Mouse (Mus musculus): ENCODE data around the gene Xiap.

GRCm38 (mm10) chrX:42050652-42051643 is 8.5 kb upstream of the Xiap start:
- TF ChIP-seq CTCF (IDR thresholded peaks at IDR 0.05; ENCODE audit: borderline replicate concordance, control insufficient read depth, extremely low read depth, insufficient read depth, low read length, poor library complexity), result no peak
- TF ChIP-seq POLR2A (IDR thresholded peaks at IDR 0.05; ENCODE audit: control insufficient read depth, extremely low read depth, insufficient read depth, low read length, poor library complexity), result no peak

Data from thymus, adult 2 months (tissue).